Mouse (Mus musculus): ENCODE measurements around the gene Prn.

DNA sequence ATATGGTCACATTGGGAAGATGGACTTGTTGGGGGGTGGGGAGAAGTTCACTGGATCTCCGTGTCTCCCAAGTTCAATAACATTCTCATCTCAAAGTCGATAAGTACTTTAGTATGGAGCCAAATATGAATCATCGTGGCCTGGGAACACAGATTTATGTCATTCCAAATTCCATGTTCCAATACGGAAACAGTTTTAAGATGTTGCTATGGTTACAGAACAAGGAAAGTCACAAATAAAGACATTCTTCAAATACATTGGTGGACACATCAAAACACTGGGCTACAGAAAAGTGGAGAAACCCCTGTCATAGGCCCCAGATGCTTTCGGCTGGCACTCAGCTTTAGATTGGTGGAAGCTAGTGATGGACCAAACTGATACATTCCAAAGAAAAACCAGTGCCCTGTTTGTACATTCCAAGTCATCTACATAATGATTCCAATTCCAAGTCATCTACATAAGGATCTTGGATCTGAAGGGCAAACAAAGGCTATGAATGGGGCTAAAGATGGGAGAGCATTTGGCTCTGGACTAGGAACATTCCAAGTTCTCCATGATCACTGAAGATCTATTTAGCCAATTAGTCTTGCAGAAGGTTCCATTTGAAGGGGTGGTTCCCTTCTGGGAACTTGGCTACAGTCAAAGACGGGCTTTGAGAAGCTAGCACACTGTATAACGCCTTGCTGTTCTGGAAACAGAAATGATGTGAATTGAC, 33.0 kb upstream of the Prn start:
- TF ChIP-seq CTCF (IDR thresholded peaks at IDR 0.05; ENCODE audit: insufficient read depth, low read length), result no peak
- TF ChIP-seq POLR2A (IDR thresholded peaks at IDR 0.05; ENCODE audit: borderline replicate concordance, extremely low read depth, low read depth, low read length), result no peak

Data from lung, adult 2 months (tissue).